Mouse (Mus musculus) stomach, postnatal 0 days (tissue): ENCODE results near the gene Olfr9. TPM values are rescaled to one million over a fixed set of nuclear protein-coding genes. Genes with fewer than 3 reads are reported as not detected.
A peak's percentile ranks its signal among the peaks of the same experiment; 100 is the strongest.
"Not testable (repeated sequence)": the region's sequence is repeated elsewhere in the genome, so short reads cannot be mapped to it uniquely, and the experiment has no call there.

Source experiments
- ATAC-seq: fragments of 200-750 bp; cut with Nextera tagmentation; 2 replicates; pipeline ENCODE4 v1.8.0; 2017; ENCODE audit not compliant: low FRiP score, low TSS enrichment
- DNase-seq: peaks from one replicate; pipeline ENCODE4 v3.0.0-alpha.2; 2016; ENCODE audit warnings: low spot score
- H3K27ac ChIP-seq: fragments of 300-500 bp; sonication (generic); replicated peaks from 2 replicates; pipeline ENCODE4 v1.5.1; 2014; ENCODE audit warnings: mild to moderate bottlenecking, control low read depth
- H3K27me3 ChIP-seq: fragments of 300-500 bp; sonication (generic); 2 replicates; pipeline ENCODE4 v1.6.1; 2014; ENCODE audit warnings: low read length; ENCODE audit not compliant: control insufficient read depth, insufficient read depth
- H3K36me3 ChIP-seq: fragments of 300-500 bp; sonication (generic); 2 replicates; pipeline ENCODE4 v1.6.1; 2014; ENCODE audit warnings: low read length, mixed read lengths; ENCODE audit not compliant: control insufficient read depth, insufficient read depth
- H3K4me1 ChIP-seq: fragments of 300-500 bp; sonication (generic); replicated peaks from 2 replicates; pipeline ENCODE4 v1.6.1; 2014; ENCODE audit warnings: antibody characterized with exemption; ENCODE audit not compliant: control insufficient read depth, insufficient read depth
- H3K4me2 ChIP-seq: fragments of 300-500 bp; sonication (generic); replicated peaks from 2 replicates; pipeline ENCODE4 v1.6.1; 2014; ENCODE audit warnings: low read depth, mild to moderate bottlenecking, control low read depth, moderate library complexity
- H3K4me3 ChIP-seq: fragments of 300-500 bp; sonication (generic); 2 replicates; pipeline ENCODE4 v1.5.1; 2014; ENCODE audit warnings: low read depth, low read length, control low read depth
- H3K9ac ChIP-seq: fragments of 300-500 bp; sonication (generic); 2 replicates; pipeline ENCODE4 v1.6.1; 2014; ENCODE audit warnings: mild to moderate bottlenecking, low read length, control low read depth, mixed read lengths
- H3K9me3 ChIP-seq: fragments of 300-500 bp; sonication (generic); 2 replicates; pipeline ENCODE4 v1.6.1; 2016; ENCODE audit warnings: low read length; ENCODE audit not compliant: control insufficient read depth
- CTCF ChIP-seq: IDR thresholded peaks from 2 replicates; pipeline ENCODE4 v1.5.1; 2016; ENCODE audit warnings: antibody characterized with exemption, low read depth, mild to moderate bottlenecking, moderate library complexity
- EP300 ChIP-seq: optimal IDR thresholded peaks from 2 replicates; pipeline ENCODE3; 2016; ENCODE audit warnings: antibody characterized with exemption
- WGBS: fragments of 180-500 bp; shearing (Covaris S2); extraction: QIAGEN DNeasy Blood & Tissue Kit; methylation state at CpG from one replicate; pipeline ENCODE4 v1.1.7; 2014; 5-methylcytosine and 5-hydroxymethylcytosine counted together
- polyA plus RNA-seq: library from polyadenylated mRNA; unstranded; fragments of >200 nt; fragmentation: Nextera tagmentation; extraction: Ambion mirVana; gene quantifications from 2 replicates; pipeline ENCODE4 v1.2.1, GENCODE M21; 2015

Olfr9 gene
- polyA plus RNA-seq, 1 experiment from 2014 or later, result not detected

DNA sequence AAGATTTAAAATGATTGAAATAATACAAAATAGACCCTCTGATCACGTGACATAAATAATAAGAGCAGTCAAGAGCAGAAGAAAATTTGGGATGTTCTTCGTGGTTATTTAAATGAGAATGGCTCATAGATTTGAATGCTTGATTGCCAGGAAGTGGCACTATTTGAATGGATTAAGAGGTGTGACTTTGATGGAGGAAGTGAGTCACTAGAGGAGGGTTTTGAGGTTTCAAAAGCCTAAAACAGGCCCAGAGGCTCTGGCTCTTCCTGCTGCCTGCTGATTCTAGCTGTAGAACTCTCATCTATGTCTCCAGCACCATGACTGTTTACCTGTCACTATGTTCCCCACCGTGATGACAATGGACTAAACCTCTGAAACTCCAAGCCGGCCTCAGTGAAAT, 16.4 kb upstream of the Olfr9 start:
- DNase-seq (no peak), ATAC-seq (no peak)
- 79% methylated on average over 4 of the region's 4 CpGs for WGBS
- no peaks in the 10 kb centered on the region for H3K9me3 ChIP-seq
- H3K27me3 ChIP-seq, result no peaks in the 10 kb centered on the region
- no peak overlapping the region for H3K27ac ChIP-seq
- TF ChIP-seq CTCF (no peak), EP300 (no peak)
- H3K36me3 ChIP-seq, result no peaks in the 10 kb centered on the region
- no peaks in the 10 kb centered on the region for H3K4me1 ChIP-seq
- no peak overlapping the region for H3K4me2 ChIP-seq
- H3K4me3 ChIP-seq, result no peak overlapping the region
- H3K9ac ChIP-seq, result no peak overlapping the region

DNA sequence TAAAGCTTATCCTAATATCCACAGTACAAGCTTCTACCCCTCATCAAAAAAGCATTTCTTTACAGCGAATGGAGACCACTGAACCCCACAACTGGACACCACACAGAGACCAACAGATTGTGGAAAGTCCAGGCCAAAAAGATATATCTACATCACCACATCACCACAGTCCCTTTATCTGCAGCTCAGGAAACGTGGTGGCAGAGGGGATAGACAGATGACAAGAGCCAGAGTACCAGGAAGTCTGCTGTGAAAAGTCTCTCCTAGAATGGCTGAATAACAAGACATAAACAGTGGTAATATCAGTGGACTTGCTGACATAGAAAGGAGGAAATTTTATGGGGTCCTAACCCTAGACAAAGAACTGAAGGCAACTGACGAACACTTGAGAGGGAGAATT, 12.8 kb upstream of the Olfr9 start:
- Histone ChIP-seq H3K9ac (no peak overlapping the region), H3K27ac (no peak overlapping the region), H3K36me3 (no peaks in the 10 kb centered on the region), H3K4me3 (no peak overlapping the region), H3K4me1 (no peaks in the 10 kb centered on the region), H3K27me3 (no peaks in the 10 kb centered on the region), H3K4me2 (no peak overlapping the region), H3K9me3 (no peaks in the 10 kb centered on the region)
- 59% methylated on average over 3 of the region's 3 CpGs for WGBS
- ATAC-seq (no peak), DNase-seq (no peak)
- TF ChIP-seq EP300 (no peak), CTCF (no peak)

DNA sequence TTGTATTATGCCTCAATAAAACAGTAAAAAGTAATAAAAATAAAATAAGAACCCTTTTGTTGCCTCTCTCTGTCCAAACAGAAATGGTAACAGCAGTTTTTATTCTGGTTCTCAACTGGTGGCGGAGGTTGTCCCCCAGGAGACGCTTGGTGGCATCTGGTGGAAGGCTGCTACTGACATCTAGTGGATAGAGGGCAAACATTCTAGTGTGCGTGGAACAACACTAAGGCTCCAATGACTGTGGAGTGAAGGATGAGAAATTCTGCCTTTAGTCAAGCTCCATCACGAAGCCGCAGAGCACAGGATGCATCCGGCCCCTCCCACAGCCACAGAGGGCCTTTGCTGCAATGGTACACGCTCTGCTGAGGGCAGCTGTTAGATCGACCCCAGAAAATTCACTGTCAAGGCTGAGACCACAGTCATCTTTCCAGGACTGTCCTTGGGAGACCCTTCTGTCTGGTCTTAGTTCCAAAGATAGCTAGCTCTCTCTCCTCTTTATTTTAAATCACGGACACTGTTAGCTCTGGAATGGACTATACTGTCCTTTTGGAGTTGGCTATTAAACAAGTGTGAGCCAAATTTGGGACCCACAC, 11.6 kb upstream of the Olfr9 start:
- Histone ChIP-seq H3K9ac (no peak overlapping the region), H3K27me3 (no peaks in the 10 kb centered on the region), H3K4me2 (no peak overlapping the region), H3K4me3 (no peak overlapping the region), H3K27ac (no peak overlapping the region), H3K36me3 (no peaks in the 10 kb centered on the region), H3K9me3 (no peaks in the 10 kb centered on the region), H3K4me1 (no peaks in the 10 kb centered on the region)
- WGBS, result 16% methylated on average over 9 of the region's 9 CpGs
- peak; percentile 57 for DNase-seq
- TF ChIP-seq EP300 (no peak), CTCF (peak; percentile 97)
- ATAC-seq, result peak; percentile 76

- Histone ChIP-seq H3K4me1 (no peaks in the 10 kb centered on the region), H3K4me3 (no peak overlapping the region), H3K36me3 (no peaks in the 10 kb centered on the region), H3K9me3 (no peaks in the 10 kb centered on the region), H3K27me3 (no peaks in the 10 kb centered on the region), H3K27ac (no peak overlapping the region), H3K9ac (no peak overlapping the region), H3K4me2 (no peak overlapping the region)
- DNase-seq (no peak), ATAC-seq (peak; percentile 77)
- 51% methylated on average over 3 of the region's 3 CpGs for WGBS
- TF ChIP-seq CTCF (no peak), EP300 (no peak)
Observed at GRCm38 (mm10) chr10:128980644-128981365, 8.4 kb upstream of the Olfr9 start.

DNA sequence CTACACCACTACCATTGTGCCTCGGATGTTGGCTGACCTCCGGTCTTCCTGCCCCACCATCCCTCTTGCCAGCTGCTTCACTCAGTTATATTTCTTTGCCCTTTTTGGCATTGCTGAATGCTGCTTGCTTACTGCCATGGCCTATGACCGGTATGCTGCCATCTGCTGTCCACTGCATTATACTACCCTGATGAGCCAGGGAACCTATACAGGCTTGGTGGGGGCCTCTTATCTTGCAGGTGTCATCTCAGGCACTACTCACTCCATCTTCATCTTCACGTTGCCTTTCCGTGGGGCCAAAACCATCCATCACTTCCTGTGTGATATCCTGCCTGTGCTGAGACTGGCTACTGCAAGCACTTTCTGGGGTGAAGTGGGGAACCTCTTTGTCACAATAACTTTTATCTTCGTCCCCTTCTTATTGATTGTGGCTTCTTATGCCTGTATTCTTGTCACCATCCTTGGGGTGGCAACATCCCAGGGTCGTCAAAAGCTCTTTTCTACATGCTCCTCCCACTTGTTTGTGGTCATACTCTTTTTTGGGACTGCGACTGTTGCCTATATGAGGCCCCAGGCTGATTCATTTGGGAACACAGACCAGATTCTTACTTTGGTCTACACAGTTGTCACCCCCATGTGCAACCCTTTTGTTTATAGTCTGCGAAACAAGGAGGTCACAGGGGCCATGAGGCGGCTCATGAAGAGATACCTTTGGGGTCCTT, 1.1 kb downstream of the Olfr9 start:
- WGBS, result 68% methylated on average over 5 of the region's 10 CpGs
- H3K36me3 ChIP-seq, H3K4me1 ChIP-seq, H3K4me3 ChIP-seq, H3K9ac ChIP-seq, H3K9me3 ChIP-seq, H3K27ac ChIP-seq, DNase-seq, H3K4me2 ChIP-seq, H3K27me3 ChIP-seq: not testable (repeated sequence)
- ATAC-seq, result peak; percentile 29; the same call in 1 of the 2 replicates

GRCm38 (mm10) chr10:128990994-128991393, 1.8 kb downstream of the Olfr9 start:
- Histone ChIP-seq H3K4me2 (no peak overlapping the region), H3K9ac (no peak overlapping the region), H3K4me1 (no peaks in the 10 kb centered on the region), H3K27ac (no peak overlapping the region), H3K36me3 (no peaks in the 10 kb centered on the region), H3K9me3 (no peaks in the 10 kb centered on the region), H3K4me3 (no peak overlapping the region), H3K27me3 (no peaks in the 10 kb centered on the region)
- DNase-seq (no peak), ATAC-seq (no peak)
- TF ChIP-seq EP300 (no peak), CTCF (no peak)
